Mouse (Mus musculus): ENCODE measurements around the gene Nhlh2. TPM values are rescaled to one million over a fixed set of nuclear protein-coding genes. Genes with fewer than 3 reads are reported as not detected.

Gene Nhlh2
- total RNA-seq (2021), result not detected
- long read RNA-seq, experiment 1, result 0 reads
- long read RNA-seq, experiment 2, result 0 reads

DNA sequence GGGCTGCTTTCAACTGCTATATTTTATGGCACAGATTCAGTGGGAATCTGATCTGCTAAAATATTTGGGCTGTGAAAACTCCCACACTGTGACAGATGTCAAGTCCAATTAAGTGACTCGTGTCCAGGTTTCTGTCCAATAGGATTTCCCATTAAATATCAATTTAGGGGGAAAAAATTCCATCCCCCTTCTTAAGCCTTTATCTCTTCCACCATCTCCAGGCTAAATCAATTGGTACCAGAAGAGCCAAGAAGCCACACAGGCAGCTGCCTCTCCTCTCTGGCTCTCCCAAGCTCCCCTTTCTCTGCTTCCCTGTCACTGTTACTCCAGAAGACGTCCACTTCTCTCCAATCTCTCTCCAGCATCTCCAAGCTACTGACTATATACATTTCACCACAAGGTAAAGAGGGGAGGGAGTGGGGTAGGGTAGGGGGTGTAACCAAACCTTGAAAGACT, at the start of gene Nhlh2:
Gene Nhlh2, plus strand, starts transcription at position 151 of the 456 bp plus-strand sequence.
- intact Hi-C loops (cut with DNase I), result no loop called here
- DNase-seq, result no peak

DNA sequence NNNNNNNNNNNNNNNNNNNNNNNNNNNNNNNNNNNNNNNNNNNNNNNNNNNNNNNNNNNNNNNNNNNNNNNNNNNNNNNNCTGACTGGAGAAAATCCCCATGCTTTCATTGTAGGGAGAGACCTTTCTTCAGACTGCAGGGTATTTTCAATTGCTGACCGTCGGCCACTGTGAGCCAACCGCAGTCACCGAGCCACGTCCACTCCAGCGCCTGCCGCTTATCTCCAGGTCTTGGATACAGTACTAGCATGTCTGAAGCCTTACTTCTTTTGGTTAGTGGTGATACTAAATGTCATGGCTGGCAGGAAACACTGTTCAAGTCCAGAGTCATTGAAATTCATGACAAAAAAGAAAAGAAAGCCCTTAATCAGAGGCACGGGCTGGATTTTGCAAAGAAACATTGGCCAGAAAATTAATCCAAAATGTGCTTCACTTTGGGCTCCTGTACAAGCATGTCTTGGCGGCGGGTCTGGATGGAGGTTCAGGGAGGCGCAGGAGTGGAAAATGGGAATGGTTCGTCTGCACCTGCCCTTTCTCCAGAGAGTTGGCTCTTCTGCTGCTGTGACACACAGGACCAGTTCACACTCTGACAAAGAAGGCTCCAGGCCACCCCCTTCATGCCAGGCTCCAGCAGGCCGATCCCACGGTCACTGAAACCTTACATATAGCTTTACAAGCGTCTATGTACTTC, 48.6 kb upstream of the Nhlh2 start:
- intact Hi-C loops (cut with DNase I), result no loop called here

DNA sequence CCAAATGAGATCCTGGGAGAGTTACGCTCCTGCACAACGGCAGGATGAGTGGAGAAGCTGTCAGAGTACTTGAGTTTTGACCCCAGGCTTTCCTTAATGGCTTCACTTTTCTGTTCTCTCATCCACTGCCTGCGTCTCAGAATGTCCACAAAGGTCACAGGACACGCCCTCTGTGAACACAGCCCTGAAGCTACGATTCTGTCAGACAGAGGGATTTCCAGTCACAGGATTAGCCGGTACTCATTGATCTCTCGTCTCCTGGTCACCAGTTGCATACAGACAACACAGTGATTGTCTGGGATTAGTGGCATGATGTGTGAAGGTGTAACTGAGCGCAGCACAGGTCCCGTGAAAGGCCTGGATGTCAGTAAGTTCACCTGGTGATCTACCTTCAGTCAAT, 46.4 kb upstream of the Nhlh2 start:
- no peak for DNase-seq
- intact Hi-C loops (cut with DNase I), result no loop called here

More for the DNA sequence above, 48.6 kb upstream of the Nhlh2 start:
- no peak for DNase-seq

DNA sequence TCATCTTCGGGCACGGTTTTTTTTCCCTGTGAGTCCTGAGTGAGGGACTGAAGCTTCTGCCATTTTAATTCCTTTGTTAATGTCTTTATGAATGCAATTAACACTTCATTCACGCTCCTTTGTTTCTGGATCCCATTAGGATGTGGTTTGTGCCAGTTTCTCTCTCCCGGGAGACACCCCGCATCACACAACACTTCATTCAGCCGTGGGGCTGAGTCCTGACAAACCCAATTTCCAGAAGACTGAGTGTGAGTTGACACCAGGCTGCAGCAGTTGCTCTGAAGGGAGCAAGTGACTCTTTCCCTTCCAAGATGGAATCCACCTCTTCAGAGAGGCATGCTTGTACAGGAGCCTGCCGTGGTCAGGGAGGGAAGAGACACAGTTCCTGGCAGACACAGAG, 45.5 kb upstream of the Nhlh2 start:
- no peak for DNase-seq
- intact Hi-C loops (cut with DNase I), result no loop called here

DNA sequence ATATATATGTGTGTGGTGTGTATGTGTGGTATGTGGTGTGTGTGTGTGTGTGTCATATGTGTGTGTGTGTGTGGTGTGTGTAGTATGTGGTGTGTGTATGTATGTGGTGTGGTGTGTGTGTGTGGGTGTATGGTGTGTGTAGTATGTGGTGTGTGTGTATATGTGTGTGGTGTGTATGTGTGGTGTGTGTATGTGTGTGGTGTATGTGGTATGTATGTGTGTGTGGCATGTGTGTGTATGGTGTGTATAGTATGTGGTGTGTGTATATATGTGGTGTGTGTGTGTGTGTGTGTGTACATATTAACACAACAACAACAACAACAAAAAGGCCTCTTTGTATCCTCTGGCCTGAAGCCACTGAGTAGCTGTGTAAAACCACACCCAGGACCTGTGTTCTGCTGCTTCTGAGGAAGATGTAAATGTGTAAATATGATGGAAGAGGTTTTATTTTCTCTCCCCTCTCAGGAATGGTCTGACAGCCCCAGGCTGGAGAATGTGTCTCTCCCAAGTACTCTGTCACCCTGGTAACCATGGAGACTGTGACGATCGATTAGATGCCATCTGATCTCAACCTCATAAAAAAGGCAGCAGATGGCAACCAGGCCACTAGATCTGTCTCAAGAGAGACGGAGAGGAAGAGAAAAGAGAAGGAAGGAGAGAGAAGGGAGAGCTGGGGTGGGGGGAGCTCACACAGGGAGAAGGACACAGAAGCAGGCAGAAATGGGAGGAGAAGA, 42.9 kb upstream of the Nhlh2 start:
- DNase-seq, result no peak
- intact Hi-C loops (cut with DNase I), result no loop called here

DNA sequence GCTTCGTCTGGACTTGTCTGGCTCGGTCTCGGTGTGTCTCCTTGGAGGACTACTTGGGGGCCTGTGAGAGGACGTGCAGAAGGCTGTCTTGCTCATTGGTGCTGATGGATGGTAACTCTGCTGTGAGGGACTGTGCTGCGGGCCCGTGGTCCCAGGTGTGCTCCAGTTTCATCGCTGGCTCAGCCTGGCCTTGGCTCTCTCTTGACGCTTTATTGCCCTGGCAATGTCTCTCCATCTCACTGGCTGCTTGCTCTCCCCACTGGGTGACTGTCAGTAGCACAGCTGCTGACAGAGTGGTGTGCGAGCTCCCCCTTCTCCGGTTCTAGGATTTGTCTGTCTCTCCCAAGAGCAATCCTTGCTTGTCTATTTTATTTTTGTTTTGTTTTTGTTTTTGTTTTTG, 34.5 kb upstream of the Nhlh2 start:
- no peak for DNase-seq
- intact Hi-C loops (cut with DNase I), result no loop called here

DNA sequence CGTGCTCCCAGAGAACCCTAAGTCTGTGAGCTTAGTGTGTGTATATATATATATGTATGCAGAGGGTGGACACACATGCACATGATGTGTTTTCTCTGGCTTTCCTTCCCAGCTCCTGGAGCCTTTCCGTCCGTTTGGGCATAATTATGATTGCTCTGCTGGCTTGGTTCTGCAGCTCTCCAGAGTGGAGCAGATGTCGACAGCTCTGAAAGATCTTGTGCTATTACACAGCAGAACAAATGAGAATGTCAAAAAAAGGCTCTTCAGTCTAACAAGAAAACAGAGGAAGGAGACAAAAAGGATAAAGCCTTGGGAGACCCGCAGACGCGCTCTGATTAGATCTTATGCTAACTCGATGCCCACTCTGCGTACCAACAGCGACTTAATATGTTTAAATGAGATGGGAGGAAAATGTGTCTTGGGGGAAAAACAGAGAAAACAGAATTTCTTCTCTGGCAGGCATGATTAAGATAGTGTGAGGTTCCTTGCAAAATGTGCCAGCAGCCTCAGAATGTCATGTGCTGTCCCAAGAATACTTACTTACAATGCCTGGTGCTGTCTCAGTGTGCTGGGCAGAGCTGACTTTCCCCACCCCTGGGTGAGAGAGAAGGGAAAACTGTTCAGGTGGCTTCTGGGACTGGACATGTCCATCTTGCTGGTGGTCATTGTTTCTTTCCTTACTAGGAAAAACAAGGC, 31.4 kb upstream of the Nhlh2 start:
- intact Hi-C loops (cut with DNase I), result no loop called here
- DNase-seq, result no peak

DNA sequence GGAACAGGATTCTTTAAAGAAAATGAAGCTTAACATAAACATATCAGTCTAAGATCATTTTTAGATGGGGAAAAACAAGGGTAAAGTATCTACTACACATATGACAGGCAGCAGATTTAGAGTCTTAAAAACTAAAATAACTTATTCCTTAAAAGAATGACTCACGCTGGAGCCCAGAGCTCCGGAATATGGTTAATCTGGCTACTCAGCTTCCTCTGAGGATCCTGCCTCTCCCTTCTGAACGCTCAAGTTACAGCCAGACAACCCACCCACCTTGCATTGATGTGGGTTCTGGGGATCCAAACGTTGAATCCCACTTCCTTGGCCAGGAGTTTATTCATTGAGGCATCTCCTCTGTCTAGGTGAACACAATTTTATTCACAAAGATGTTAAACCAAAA, 26.0 kb upstream of the Nhlh2 start:
- no peak for DNase-seq
- intact Hi-C loops (cut with DNase I), result no loop called here

DNA sequence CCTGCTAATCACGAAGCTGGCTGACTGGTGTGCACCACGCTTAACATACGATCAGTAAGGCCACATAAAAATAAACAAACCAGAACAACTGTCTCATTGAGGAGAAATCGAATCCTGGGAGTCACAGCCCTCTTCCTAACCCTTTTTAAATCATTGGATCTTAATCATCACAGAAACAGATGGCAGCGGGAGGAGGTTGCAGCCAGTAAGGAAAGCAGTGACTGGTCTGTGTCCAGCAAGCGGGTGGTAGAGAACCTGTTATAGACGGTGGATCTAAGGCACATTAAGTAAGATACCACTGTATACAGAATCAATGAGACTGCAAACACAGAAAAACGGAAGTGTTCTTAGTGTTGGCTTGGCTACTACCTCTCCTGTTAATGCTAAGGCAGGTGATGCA, 24.2 kb upstream of the Nhlh2 start:
- intact Hi-C loops (cut with DNase I), result no loop called here
- no peak for DNase-seq

DNA sequence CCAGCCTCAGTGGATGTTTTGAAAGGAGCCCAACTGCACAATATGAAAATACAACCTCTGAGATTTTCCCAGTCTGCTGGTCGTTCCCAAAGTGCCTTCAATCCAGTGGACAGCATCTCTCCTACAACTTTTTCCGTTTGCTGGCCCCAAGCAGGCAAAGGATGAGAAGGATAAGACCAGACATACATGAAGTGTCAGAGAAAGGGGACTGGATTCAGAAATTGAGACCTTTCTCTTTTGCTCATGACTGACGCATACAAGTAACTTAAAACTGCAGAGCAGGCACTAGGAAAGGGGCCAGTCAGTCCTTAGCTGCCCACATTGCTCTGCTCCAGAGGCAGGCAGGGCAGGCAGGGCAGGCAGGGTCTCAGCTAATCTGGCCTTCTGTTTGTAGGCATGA, 19.7 kb upstream of the Nhlh2 start:
- intact Hi-C loops (cut with DNase I), result no loop called here
- no peak for DNase-seq

DNA sequence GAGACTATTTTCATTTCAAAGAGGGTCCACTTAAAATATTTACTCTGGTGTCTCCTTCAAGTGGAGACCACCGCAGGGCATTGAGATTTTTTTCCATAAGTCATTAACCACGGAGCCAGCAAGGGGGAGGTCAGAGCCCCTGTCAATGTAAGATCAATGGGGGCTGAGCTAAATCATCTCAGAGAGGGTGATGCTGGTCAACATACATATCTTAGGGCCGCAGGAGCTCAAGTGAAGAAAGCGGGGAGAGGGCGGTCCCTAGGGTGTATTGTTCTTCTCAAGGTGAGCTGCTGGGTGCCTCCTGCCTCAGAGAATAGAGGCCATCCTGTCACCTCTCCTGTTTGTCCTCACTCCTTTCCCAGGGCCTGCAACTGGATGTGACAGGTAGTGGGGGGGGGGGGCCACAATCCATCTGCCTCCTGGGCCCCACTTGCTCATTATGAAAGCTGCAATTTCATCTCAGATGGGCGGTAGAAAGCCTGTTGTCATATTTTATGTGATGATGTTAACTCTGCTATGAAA, 18.8 kb upstream of the Nhlh2 start:
- intact Hi-C loops (cut with DNase I), result no loop called here
- DNase-seq, result no peak

DNA sequence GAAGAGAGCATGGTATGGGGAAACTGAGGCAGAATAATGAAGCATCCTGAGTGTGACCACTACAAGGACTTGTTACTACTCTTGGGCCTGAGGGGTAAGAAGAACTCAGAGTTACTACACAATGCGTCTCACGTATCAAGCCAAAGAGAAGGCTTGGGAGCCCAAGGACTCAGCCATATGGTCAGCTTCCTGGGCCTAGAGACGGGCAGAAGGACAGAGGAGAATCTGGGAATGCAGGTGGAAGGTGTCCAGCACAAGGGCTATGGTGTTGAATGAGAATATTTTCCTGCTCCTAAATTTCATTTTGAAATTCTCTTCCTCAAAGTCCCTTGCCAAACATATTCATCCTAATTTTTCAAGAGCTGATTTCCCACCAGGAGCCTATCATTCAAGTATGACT, 12.0 kb upstream of the Nhlh2 start:
- intact Hi-C loops (cut with DNase I), result no loop called here
- DNase-seq, result no peak

DNA sequence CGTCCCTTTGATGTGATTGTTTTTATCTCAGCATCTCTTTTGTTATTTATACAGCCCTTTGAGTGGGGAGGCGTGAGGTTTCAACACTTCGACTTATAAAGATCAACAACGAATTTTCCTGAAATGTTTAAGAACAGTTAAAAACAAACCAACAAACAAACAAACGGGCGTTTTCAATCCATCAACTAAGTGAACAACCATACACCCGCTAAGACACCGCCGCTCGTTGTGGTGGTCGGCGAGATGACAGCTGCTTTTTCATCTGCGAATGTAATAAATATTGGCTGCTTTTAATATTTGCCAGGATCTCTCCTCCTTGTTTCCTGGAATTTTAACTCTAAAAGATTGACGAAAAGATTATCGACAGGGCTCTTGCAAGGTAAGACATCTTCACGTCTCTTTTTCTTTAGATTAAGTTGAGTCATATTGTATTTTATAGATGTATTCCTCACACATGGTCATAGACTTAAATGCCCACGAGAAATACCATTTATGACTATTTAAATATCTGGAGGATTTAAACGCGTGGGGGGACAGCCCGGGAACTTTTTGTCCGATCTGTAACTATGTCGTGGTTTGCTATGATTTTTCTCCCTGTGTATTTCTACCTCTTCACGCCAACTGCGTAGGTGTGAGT, 923 bp downstream of the Nhlh2 start:
- no peak for DNase-seq
- intact Hi-C loops (cut with DNase I), result no loop called here

DNA sequence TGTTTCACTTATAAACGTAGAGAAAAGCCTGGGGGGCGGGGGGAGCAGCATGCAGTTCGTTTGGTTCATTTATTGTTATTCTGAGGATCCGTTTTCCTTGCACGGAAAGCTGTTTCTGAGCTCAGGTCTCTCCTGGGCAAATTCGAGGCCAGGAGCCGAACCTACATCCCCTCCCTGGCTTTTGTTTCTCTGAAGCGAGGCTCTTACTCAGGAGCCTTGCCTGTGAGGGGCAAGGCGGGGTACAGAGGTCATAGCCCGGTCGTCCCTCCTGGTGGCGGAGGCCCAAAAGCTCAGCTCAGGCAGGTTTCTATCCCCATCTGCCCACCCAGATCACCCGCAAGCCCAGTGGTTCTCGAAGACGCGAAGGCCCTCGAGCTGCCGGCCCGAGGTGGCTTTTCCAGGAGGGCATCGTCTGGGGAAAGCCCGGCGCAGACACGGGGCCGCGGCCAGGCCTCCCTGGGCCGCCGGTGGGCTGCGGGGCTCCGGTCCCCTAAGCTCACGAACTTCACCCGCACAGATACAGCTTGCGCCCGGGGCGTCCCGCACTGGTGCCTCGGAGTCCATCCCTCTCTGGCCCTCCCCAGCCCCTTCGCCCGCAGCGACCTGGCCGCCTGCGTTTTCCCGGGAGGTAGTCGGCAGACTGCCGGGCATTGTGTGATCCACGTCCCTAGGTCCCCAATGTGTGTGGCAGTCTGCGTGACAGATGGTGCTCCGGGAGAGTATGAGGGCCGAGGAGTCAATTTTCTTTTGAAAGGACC, 1.6 kb downstream of the Nhlh2 start:
- intact Hi-C loops (cut with DNase I), result no loop called here
- DNase-seq, result peak in 1 of 2 experiments; percentile 12

DNA sequence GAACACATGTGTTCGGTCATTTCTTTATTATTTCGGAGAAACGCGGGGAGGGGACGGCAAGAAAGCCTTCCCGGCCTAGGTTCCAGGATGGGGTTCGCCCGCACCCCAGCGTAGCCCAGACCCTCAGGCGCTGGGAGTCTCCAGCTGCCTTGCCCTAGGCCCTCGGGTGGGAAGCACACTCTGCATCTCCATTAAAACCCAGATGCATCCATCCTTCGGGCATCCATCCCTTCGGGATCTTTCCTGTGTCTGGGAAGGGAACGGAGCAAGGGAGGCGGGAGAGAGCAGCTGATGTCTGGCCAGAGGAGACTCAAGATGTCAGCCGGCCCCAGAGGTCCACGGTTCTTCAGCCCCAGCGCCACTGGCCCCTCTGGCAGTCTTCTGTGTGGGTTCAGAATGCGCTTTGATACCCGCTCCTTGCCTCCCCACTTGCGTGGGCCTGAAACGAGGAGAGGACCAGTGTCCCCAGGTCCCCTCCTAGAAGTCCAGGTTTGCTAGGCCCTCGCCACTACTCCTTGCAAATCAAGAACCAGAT, 2.3 kb downstream of the Nhlh2 start:
- peak in 1 of 2 experiments; percentile 11 for DNase-seq
- intact Hi-C loops (cut with DNase I), result no loop called here

DNA sequence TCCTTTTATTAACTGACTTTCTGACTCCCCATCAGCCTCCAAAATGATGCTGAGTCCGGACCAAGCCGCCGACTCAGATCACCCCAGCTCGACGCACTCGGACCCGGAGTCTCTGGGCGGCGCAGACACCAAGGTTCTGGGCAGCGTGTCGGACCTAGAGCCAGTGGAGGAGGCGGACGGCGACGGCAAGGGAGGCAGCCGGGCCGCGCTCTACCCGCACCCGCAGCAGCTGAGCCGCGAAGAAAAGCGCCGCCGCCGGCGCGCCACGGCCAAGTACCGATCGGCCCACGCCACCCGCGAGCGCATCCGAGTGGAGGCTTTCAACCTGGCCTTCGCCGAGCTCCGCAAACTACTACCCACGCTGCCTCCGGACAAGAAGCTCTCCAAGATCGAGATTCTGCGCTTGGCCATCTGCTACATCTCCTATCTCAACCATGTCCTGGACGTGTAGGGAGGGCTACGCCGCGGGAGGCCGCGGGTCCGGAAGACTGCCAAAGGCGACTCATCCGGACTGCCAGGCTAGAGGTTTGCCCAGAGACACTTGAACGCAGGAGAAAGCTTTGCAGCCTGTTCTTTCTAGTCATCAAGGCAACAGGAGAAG, 2.8 kb downstream of the Nhlh2 start:
- DNase-seq, result peak in 1 of 2 experiments; percentile 12
- intact Hi-C loops (cut with DNase I), result no loop called here

DNA sequence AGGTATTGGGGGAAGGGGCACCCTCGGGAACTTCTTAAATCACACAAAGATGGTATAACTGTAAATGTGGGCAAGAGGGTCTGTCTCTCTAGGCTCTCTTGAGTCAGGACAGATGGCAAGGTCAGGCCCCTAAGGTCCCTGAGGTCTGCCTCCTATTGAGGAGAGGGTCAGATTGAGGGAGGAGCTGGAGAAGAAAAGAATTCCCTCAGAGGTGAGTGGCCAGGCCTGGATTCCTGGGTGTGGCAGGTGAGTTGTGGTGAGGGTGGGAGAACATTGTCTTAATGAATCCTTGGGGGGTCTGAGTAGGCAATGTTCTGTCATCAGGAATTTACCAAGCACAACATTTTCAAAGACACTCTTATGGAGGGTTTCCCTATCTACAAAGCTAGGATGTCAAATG, 10.7 kb downstream of the Nhlh2 start:
- intact Hi-C loops (cut with DNase I), result no loop called here
- no peak for DNase-seq

DNA sequence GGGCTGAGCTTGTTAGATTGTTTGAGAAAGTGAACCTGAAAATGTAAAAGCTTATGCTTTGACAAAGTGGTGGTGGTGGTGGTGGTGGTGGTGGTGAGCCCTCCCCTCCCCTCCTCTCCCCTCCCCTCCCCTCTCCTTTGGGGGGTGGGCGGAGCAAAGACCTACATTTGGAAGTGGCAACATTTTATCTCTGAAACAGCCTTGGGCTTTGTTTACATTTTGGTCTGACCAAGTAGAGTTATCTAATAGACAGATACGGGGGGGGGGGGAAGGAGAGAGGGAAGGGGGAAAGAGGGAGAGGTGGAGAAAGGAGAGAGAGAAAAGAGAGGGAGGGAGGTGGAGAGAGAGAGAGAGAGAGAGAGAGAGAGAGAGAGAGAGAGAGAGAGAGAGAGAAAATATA, 12.8 kb downstream of the Nhlh2 start:
- intact Hi-C loops (cut with DNase I), result no loop called here
- DNase-seq, result no peak

DNA sequence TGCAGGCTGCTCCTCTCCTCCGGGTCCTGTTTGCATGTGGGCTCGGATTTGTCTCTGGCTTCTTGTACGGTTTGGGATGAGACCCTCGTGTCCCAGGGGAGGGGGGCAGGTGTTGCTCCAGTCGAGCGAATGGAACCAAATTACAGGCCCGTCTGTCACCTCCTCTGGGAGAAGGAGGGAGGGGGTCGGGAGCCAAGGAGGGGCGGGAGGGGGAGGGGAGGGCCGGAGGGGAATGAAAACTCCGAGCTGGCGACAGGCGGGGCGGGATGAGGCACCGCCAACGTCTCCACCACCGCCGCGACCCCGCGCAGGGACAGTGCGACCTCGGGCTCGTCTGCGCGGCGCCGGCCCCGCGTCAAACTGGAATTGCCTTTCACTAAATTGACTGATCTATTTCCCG, 13.5 kb downstream of the Nhlh2 start:
- intact Hi-C loops (cut with DNase I), result no loop called here
- no peak for DNase-seq

All from heart, postnatal 14 days (tissue).